Mouse (Mus musculus) midbrain, postnatal 0 days (tissue): ENCODE measurements around the gene Zfp385a. TPM values are rescaled to one million over a fixed set of nuclear protein-coding genes. Genes with fewer than 3 reads are reported as not detected.

Source experiments
- ATAC-seq: fragments of 200-750 bp; cut with Nextera tagmentation; 2 replicates; pipeline ENCODE4 v1.8.0; 2017; ENCODE audit warnings: moderate number of reproducible peaks, mild to moderate bottlenecking, moderate TSS enrichment, moderate library complexity; ENCODE audit not compliant: low FRiP score
- DNase-seq: peaks from one replicate; pipeline ENCODE4 v3.0.0-alpha.2; 2015; ENCODE audit warnings: low spot score
- H3K27ac ChIP-seq: fragments of 300-500 bp; sonication (generic); 2 replicates; pipeline ENCODE4 v1.5.1; 2014; ENCODE audit warnings: low read depth, mild to moderate bottlenecking, low read length, mixed read lengths
- H3K27me3 ChIP-seq: fragments of 300-500 bp; sonication (generic); 2 replicates; pipeline ENCODE4 v1.6.1; 2014; ENCODE audit warnings: low read length, control low read depth, mixed read lengths; ENCODE audit not compliant: insufficient read depth
- H3K36me3 ChIP-seq: fragments of 300-500 bp; sonication (generic); 2 replicates; pipeline ENCODE4 v1.6.1; 2014; ENCODE audit warnings: low read length, control low read depth, mixed read lengths; ENCODE audit not compliant: insufficient read depth
- H3K4me1 ChIP-seq: fragments of 300-500 bp; sonication (generic); 2 replicates; pipeline ENCODE4 v1.6.1; 2014; ENCODE audit warnings: mild to moderate bottlenecking, control low read depth, antibody characterized with exemption, low read length, mixed read lengths; ENCODE audit not compliant: insufficient read depth
- H3K4me2 ChIP-seq: fragments of 300-500 bp; sonication (generic); 2 replicates; pipeline ENCODE4 v1.6.1; 2014; ENCODE audit warnings: low read depth, mild to moderate bottlenecking, low read length, mixed read lengths; ENCODE audit not compliant: poor library complexity, severe bottlenecking
- H3K4me3 ChIP-seq: fragments of 300-500 bp; sonication (generic); 2 replicates; pipeline ENCODE4 v1.5.1; 2014; ENCODE audit warnings: low read depth, mild to moderate bottlenecking, low read length, moderate library complexity
- H3K9ac ChIP-seq: fragments of 300-500 bp; sonication (generic); replicated peaks from 2 replicates; pipeline ENCODE4 v1.6.1; 2014; ENCODE audit warnings: mild to moderate bottlenecking, low read length, moderate library complexity, mixed read lengths; ENCODE audit not compliant: poor library complexity, severe bottlenecking
- H3K9me3 ChIP-seq: fragments of 300-500 bp; sonication (generic); 2 replicates; pipeline ENCODE4 v1.6.1; 2016; ENCODE audit warnings: low read length, control low read depth
- CTCF ChIP-seq: IDR thresholded peaks from 2 replicates; pipeline ENCODE4 v1.5.1; 2016; ENCODE audit warnings: antibody characterized with exemption, mild to moderate bottlenecking
- WGBS: fragments of 180-500 bp; shearing (Covaris S2); extraction: QIAGEN DNeasy Blood & Tissue Kit; methylation state at CpG from one replicate; pipeline ENCODE4 v1.1.7; 2014; 5-methylcytosine and 5-hydroxymethylcytosine counted together
- polyA plus RNA-seq: library from polyadenylated mRNA; unstranded; fragments of >200 nt; fragmentation: Nextera tagmentation; extraction: Ambion mirVana; gene quantifications from 2 replicates; pipeline ENCODE4 v1.2.1, GENCODE M21; 2015
- total RNA-seq: library from RNA; depleted of rRNA; stranded (reverse); fragments of >200 nt; gene quantifications from 2 replicates; pipeline ENCODE4 v1.2.3, GENCODE M21; 2014

Zfp385a gene
- total and polyA plus RNA-seq, 2 experiments from 2014 or later, result 22.0 to 26.9 TPM

- no peak for TF ChIP-seq CTCF
- DNase-seq (no peak), ATAC-seq (no peak)
- no peak overlapping the region for H3K4me2 ChIP-seq
- no peaks in the 10 kb centered on the region for H3K27me3 ChIP-seq
- no peak overlapping the region for H3K4me3 ChIP-seq
- H3K4me1 ChIP-seq, result peaks cover 7% of the 10 kb centered on the region
- H3K27ac ChIP-seq, result no peak overlapping the region
- H3K36me3 ChIP-seq, result peaks cover 30% of the 10 kb centered on the region
- no peaks in the 10 kb centered on the region for H3K9me3 ChIP-seq
- no peak overlapping the region for H3K9ac ChIP-seq
- WGBS, result 83% methylated on average over 8 of the region's 8 CpGs
Measured at GRCm38 (mm10) chr15:103317731-103318130, 22.2 kb downstream of the Zfp385a start.

GRCm38 (mm10) chr15:103317120-103317519 lies 22.8 kb downstream of the Zfp385a start:
- TF ChIP-seq CTCF, result no peak
- ATAC-seq, result no peak

GRCm38 (mm10) chr15:103315979-103316776 lies 23.7 kb downstream of the Zfp385a start:
- ATAC-seq (no peak), DNase-seq (no peak)
- no peaks in the 10 kb centered on the region for H3K9me3 ChIP-seq
- 74% methylated on average over 10 of the region's 10 CpGs for WGBS
- H3K4me2 ChIP-seq, result no peak overlapping the region
- peaks cover 30% of the 10 kb centered on the region for H3K36me3 ChIP-seq
- no peak overlapping the region for H3K9ac ChIP-seq
- H3K4me3 ChIP-seq, result no peak overlapping the region
- no peak overlapping the region for H3K27ac ChIP-seq
- no peaks in the 10 kb centered on the region for H3K27me3 ChIP-seq
- TF ChIP-seq CTCF, result no peak
- H3K4me1 ChIP-seq, result no peaks in the 10 kb centered on the region

More at GRCm38 (mm10) chr15:103317120-103317519, 22.8 kb downstream of the Zfp385a start:
- Histone ChIP-seq H3K27me3 (no peaks in the 10 kb centered on the region), H3K4me1 (peaks cover 2% of the 10 kb centered on the region), H3K27ac (no peak overlapping the region), H3K9me3 (no peaks in the 10 kb centered on the region), H3K4me3 (no peak overlapping the region), H3K9ac (no peak overlapping the region), H3K36me3 (peaks cover 30% of the 10 kb centered on the region), H3K4me2 (no peak overlapping the region)
- no peak for DNase-seq

- Histone ChIP-seq H3K9ac (no peak overlapping the region), H3K27me3 (no peaks in the 10 kb centered on the region), H3K4me2 (peak overlapping the region; percentile 36), H3K27ac (no peak overlapping the region; the same call in 1 of the 2 replicates), H3K9me3 (no peaks in the 10 kb centered on the region), H3K36me3 (peaks cover 30% of the 10 kb centered on the region), H3K4me3 (no peak overlapping the region), H3K4me1 (no peaks in the 10 kb centered on the region)
- ATAC-seq (peak; percentile 84), DNase-seq (peak; percentile 81)
- 5% methylated on average over 18 of the region's 18 CpGs for WGBS
- peak; percentile 79 for TF ChIP-seq CTCF
Measured at GRCm38 (mm10) chr15:103315011-103315502, 24.8 kb downstream of the Zfp385a start.

- no peaks in the 10 kb centered on the region for H3K4me1 ChIP-seq
- H3K4me3 ChIP-seq, result no peak overlapping the region
- H3K27ac ChIP-seq, result no peak overlapping the region
- TF ChIP-seq CTCF, result no peak
- DNase-seq (no peak), ATAC-seq (no peak)
- H3K9me3 ChIP-seq, result no peaks in the 10 kb centered on the region
- WGBS, result 47% methylated on average over 17 of the region's 22 CpGs
- no peaks in the 10 kb centered on the region for H3K27me3 ChIP-seq
- peaks cover 29% of the 10 kb centered on the region for H3K36me3 ChIP-seq
- H3K4me2 ChIP-seq, result peak overlapping the region; percentile 5; the same call in 1 of the 2 replicates
- H3K9ac ChIP-seq, result 0 out of 2 replicates have a peak overlapping the region, but pooled peaks have one; percentile 0
Measured at GRCm38 (mm10) chr15:103314181-103314580, 25.7 kb downstream of the Zfp385a start.

GRCm38 (mm10) chr15:103313495-103314095 lies 26.3 kb downstream of the Zfp385a start:
- H3K4me3 ChIP-seq, result no peak overlapping the region
- H3K36me3 ChIP-seq, result peaks cover 23% of the 10 kb centered on the region
- DNase-seq (peak; percentile 93), ATAC-seq (no peak)
- H3K9me3 ChIP-seq, result no peaks in the 10 kb centered on the region
- 8% methylated on average over 18 of the region's 18 CpGs for WGBS
- no peak overlapping the region for H3K9ac ChIP-seq
- no peaks in the 10 kb centered on the region for H3K4me1 ChIP-seq
- TF ChIP-seq CTCF, result peak; percentile 93
- no peak overlapping the region for H3K27ac ChIP-seq
- H3K27me3 ChIP-seq, result no peaks in the 10 kb centered on the region
- H3K4me2 ChIP-seq, result no peak overlapping the region
